Mouse (Mus musculus): ENCODE results near the gene Vmn2r117. TPM values are rescaled to one million over a fixed set of nuclear protein-coding genes. Genes with fewer than 3 reads are reported as not detected.
"Not testable (repeated sequence)": the region's sequence is repeated elsewhere in the genome, so short reads cannot be mapped to it uniquely, and the experiment has no call there.

Gene Vmn2r117
- polyA plus RNA-seq (2011; ENCODE audit: insufficient read depth, insufficient read length, low replicate concordance, missing spikeins), result not detected in 2 replicates

GRCm38 (mm10) chr17:23479599-23479998 lies at the start of gene Vmn2r117:
Vmn2r117 (minus strand) TSS chr17:23479699.
- not testable (repeated sequence) for H3K4me1 ChIP-seq (ENCODE audit: control insufficient read depth, insufficient read depth, low read length); H3K4me3 ChIP-seq (replicated peaks; ENCODE audit: control insufficient read depth, low read depth, low read length); H3K27ac ChIP-seq (ENCODE audit: control insufficient read depth, insufficient read depth, low read depth, low read length, poor library complexity)
- 51% methylated on average over 1 of the region's 1 CpGs for WGBS

- not testable (repeated sequence) for H3K27ac ChIP-seq (ENCODE audit: control insufficient read depth, insufficient read depth, low read depth, low read length, poor library complexity); H3K4me3 ChIP-seq (replicated peaks; ENCODE audit: control insufficient read depth, low read depth, low read length); H3K4me1 ChIP-seq (ENCODE audit: control insufficient read depth, insufficient read depth, low read length)
- WGBS, result 50% methylated on average over 30 of the region's 30 CpGs
These were observed 43.6 kb upstream of the Vmn2r117 start for GRCm38 (mm10) chr17:23522941-23523732.

- H3K4me3 ChIP-seq (replicated peaks; ENCODE audit: control insufficient read depth, low read depth, low read length), result no peak overlapping the region
- TF ChIP-seq CTCF (IDR thresholded peaks at IDR 0.05; ENCODE audit: control insufficient read depth, insufficient read depth, low read length) (no peak), POLR2A (IDR thresholded peaks at IDR 0.05; ENCODE audit: borderline replicate concordance, control insufficient read depth, low read depth, low read length) (no peak)
- no peaks in the 10 kb centered on the region for H3K4me1 ChIP-seq (ENCODE audit: control insufficient read depth, insufficient read depth, low read length)
- H3K27ac ChIP-seq (ENCODE audit: control insufficient read depth, insufficient read depth, low read depth, low read length, poor library complexity), result no peak overlapping the region
- 62% methylated on average over 2 of the region's 2 CpGs for WGBS
These were observed 39.4 kb upstream of the Vmn2r117 start for GRCm38 (mm10) chr17:23518701-23519423.

GRCm38 (mm10) chr17:23433150-23433679 lies 46.3 kb downstream of the Vmn2r117 start:
- no peak for TF ChIP-seq POLR2A (IDR thresholded peaks at IDR 0.05; ENCODE audit: borderline replicate concordance, control insufficient read depth, low read depth, low read length)
- TF ChIP-seq CTCF (IDR thresholded peaks at IDR 0.05; ENCODE audit: control insufficient read depth, insufficient read depth, low read length), result no peak
- Histone ChIP-seq H3K4me1 (ENCODE audit: control insufficient read depth, insufficient read depth, low read length) (no peaks in the 10 kb centered on the region), H3K4me3 (replicated peaks; ENCODE audit: control insufficient read depth, low read depth, low read length) (no peak overlapping the region), H3K27ac (ENCODE audit: control insufficient read depth, insufficient read depth, low read depth, low read length, poor library complexity) (no peak overlapping the region)
- WGBS, result 77% methylated on average over 6 of the region's 6 CpGs

Other genes starting within 250 kb of the Vmn2r117 start
- 0.13 and 0.20 TPM in 2 replicates for gene Vmn2r114, start 167.2 kb downstream of the Vmn2r117 start, polyA plus RNA-seq (2011; ENCODE audit: insufficient read depth, insufficient read length, low replicate concordance, missing spikeins)
- not detected in 2 replicates for gene Vmn2r115, start 136.0 kb downstream of the Vmn2r117 start, polyA plus RNA-seq (2011; ENCODE audit: insufficient read depth, insufficient read length, low replicate concordance, missing spikeins)
- not detected in 2 replicates for gene Vmn2r116, start 95.1 kb downstream of the Vmn2r117 start, polyA plus RNA-seq (2011; ENCODE audit: insufficient read depth, insufficient read length, low replicate concordance, missing spikeins)
- gene Zfp213, start 84.5 kb upstream of the Vmn2r117 start, polyA plus RNA-seq (2011; ENCODE audit: insufficient read depth, insufficient read length, low replicate concordance, missing spikeins), result 3.6 and 4.3 TPM in 2 replicates
- gene Zfp13, start 119.8 kb upstream of the Vmn2r117 start, polyA plus RNA-seq (2011; ENCODE audit: insufficient read depth, insufficient read length, low replicate concordance, missing spikeins), result not detected in 2 replicates
- gene Zscan10, start 121.2 kb upstream of the Vmn2r117 start, polyA plus RNA-seq (2011; ENCODE audit: insufficient read depth, insufficient read length, low replicate concordance, missing spikeins), result 4.2 TPM in 1 of 2 replicates, not detected in the other
- gene Mmp25, start 165.6 kb upstream of the Vmn2r117 start, polyA plus RNA-seq (2011; ENCODE audit: insufficient read depth, insufficient read length, low replicate concordance, missing spikeins), result 4.8 and 18.0 TPM in 2 replicates
- gene Bicdl2, start 180.8 kb upstream of the Vmn2r117 start, polyA plus RNA-seq (2011; ENCODE audit: insufficient read depth, insufficient read length, low replicate concordance, missing spikeins), result 0.66 and 2.2 TPM in 2 replicates
- 28.3 and 54.3 TPM in 2 replicates for gene Hcfc1r1, start 193.9 kb upstream of the Vmn2r117 start, polyA plus RNA-seq (2011; ENCODE audit: insufficient read depth, insufficient read length, low replicate concordance, missing spikeins)
- 15.1 and 27.9 TPM in 2 replicates for gene Thoc6, start 194.2 kb upstream of the Vmn2r117 start, polyA plus RNA-seq (2011; ENCODE audit: insufficient read depth, insufficient read length, low replicate concordance, missing spikeins)
- 18.0 TPM in 1 of 2 replicates, not detected in the other for gene Tnfrsf12a, start 197.8 kb upstream of the Vmn2r117 start, polyA plus RNA-seq (2011; ENCODE audit: insufficient read depth, insufficient read length, low replicate concordance, missing spikeins)
- 4.2 TPM in 1 of 2 replicates, not detected in the other for gene Cldn6, start 199.6 kb upstream of the Vmn2r117 start, polyA plus RNA-seq (2011; ENCODE audit: insufficient read depth, insufficient read length, low replicate concordance, missing spikeins)
- gene Cldn9, start 204.3 kb upstream of the Vmn2r117 start, polyA plus RNA-seq (2011; ENCODE audit: insufficient read depth, insufficient read length, low replicate concordance, missing spikeins), result not detected in 2 replicates
- 0.90 and 3.5 TPM in 2 replicates for gene 1520401A03Rik, start 243.1 kb upstream of the Vmn2r117 start, polyA plus RNA-seq (2011; ENCODE audit: insufficient read depth, insufficient read length, low replicate concordance, missing spikeins)
- 48.5 and 85.5 TPM in 2 replicates for gene Pkmyt1, start 246.6 kb upstream of the Vmn2r117 start, polyA plus RNA-seq (2011; ENCODE audit: insufficient read depth, insufficient read length, low replicate concordance, missing spikeins)

Data from bone marrow, adult 2 months (tissue).